Mouse (Mus musculus): ENCODE results near the gene Nt5c2.

DNA sequence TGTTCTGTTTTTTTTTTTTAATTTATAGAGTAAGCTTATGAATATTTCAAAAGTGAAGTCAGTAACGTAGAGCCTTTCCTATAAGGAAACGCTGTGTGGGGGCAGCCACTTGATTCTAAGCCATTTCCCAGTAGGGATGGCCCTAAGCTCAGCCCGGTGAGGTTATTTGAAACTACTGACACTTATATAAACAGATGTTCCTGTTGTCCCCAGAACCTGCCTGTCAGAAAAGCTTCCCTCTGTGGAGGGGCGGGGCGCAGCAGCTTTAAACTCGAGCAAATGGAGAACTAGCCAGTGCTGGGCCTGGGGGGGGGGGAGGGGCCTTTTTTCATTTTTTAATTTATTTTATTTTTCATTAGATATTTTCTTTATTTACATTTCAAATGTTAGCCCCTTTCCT is 150.9 kb downstream of the Nt5c2 start:
- TF ChIP-seq CTCF (IDR thresholded peaks at IDR 0.05; ENCODE audit: low read depth, low read length) (no peak), POLR2A (IDR thresholded peaks at IDR 0.05; ENCODE audit: borderline replicate concordance, low read depth, low read length) (no peak)
